ENCODE assay signal across 8 mouse cellular contexts in the genomic region with DNA sequence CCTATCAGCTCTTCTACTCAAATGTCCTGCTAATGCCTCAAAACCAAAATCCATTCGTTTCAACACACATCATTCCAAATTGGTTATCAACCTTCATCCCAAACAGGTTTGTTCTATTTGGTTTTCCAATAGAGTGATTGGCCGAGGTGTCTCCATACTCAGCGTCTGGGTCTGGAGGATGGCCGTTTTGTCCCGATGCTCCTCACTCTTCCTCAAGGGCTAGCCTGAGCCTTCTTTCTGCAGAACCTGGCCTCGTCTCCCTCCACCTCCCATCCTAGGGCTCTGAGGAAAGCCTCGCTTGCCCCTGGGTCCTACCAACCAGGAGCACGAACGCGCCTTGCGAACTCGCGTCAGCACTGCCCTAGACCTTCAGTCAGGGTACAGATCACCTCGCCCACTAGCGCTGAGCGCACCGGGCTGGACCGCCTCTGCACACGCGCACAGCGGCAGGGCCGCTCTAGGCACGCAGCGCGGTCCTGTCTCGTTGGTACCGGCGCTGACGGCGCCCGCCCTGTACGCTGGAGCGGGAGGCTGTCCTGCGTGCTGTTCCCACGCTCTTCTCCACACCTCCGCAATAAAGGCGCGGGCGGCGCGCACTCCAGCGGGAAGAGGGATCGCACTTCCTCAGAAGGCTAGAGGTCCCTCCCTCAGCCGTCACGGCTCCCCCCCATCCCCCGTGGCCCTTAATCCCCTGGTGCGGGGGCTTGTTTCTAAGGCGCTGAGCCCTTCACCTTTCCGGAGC.
A peak's percentile ranks its signal among the peaks of the same experiment; 100 is the strongest.
DNase-seq lines count a peak whose midpoint lies in the region; ATAC-seq lines count a peak whose summit lies in the region.

No protein-coding gene starts in this region.

- peak; percentile 94 for DNase-seq in R1 (ENCODE audit: low read depth, low spot score)
- peak; percentile 95 to 96 for DNase-seq in cerebellum, postnatal 25 days
- peak; percentile 70 to 80 for DNase-seq in frontal cortex, postnatal 25 days (ENCODE audit: low spot score in 2 of 2)
- peak; percentile 86 for DNase-seq in left cerebral cortex, adult 11 months (ENCODE audit: low spot score)
- DNase-seq in lung, postnatal 4 days = peak; percentile 88 to 92
- DNase-seq in retina, postnatal 7 days (ENCODE audit: low read depth, low spot score) = peak; percentile 85
- peak; percentile 79 for DNase-seq in urinary bladder, adult 2 months (ENCODE audit: low spot score)

- H3K4me1 ChIP-seq in hindbrain, embryonic 15.5 days (replicated peaks) = peaks cover 11% of the 10 kb centered on the region; the same call in 1 of the 2 replicates

- peak overlapping the region; percentile 63 for H3K4me2 ChIP-seq in hindbrain, embryonic 15.5 days

- no peaks in the 10 kb centered on the region for H3K27me3 ChIP-seq in hindbrain, embryonic 15.5 days

- peak overlapping the region; percentile 48 for H3K4me3 ChIP-seq in hindbrain, embryonic 15.5 days

- H3K36me3 ChIP-seq in hindbrain, embryonic 15.5 days = no peaks in the 10 kb centered on the region

- under 1% methylated on average over 49 of the region's 49 CpGs for WGBS in hindbrain, embryonic 15.5 days

- H3K27ac ChIP-seq in hindbrain, embryonic 15.5 days (replicated peaks) = peak overlapping the region; percentile 78

- peak; percentile 100 for ATAC-seq in hindbrain, embryonic 15.5 days (ENCODE audit: low FRiP score, low read depth)

- peak overlapping the region; percentile 56 for H3K9ac ChIP-seq in hindbrain, embryonic 15.5 days

- H3K9me3 ChIP-seq in hindbrain, embryonic 15.5 days = no peaks in the 10 kb centered on the region

Comparison
In these comparisons a context has a peak if more than half of its experiments do, and no peak if none do; other contexts are left out.
1. Peak in every context shown above with its lines: DNase-seq, ATAC-seq, H3K4me3 ChIP-seq and H3K27ac ChIP-seq.